Mouse (Mus musculus): ENCODE data around the gene Phip. TPM values are rescaled to one million over a fixed set of nuclear protein-coding genes. Genes with fewer than 3 reads are reported as not detected.
A peak's percentile ranks its signal among the peaks of the same experiment; 100 is the strongest.

Phip gene
- polyA plus RNA-seq (2014; fragmentation: Nextera tagmentation; extraction: Ambion mirVana): 124 TPM in 2 replicates

GRCm38 (mm10) chr9:82975342-82976215, at the start of gene Phip:
Phip (minus strand) TSS chr9:82975516.
- no peaks in the 10 kb centered on the region for H3K27me3 ChIP-seq (ENCODE audit: control insufficient read depth, insufficient read depth, low read length)
- no peaks in the 10 kb centered on the region for H3K9me3 ChIP-seq (ENCODE audit: control insufficient read depth, low read length)
- H3K4me2 ChIP-seq (ENCODE audit: low read depth): peak within 1 kb of the TSS; percentile 78
- peaks cover 4% of the 10 kb centered on the region; the same call in 1 of the 2 replicates for H3K4me1 ChIP-seq (ENCODE audit: control insufficient read depth, insufficient read depth, low read length)
- ATAC-seq (ENCODE audit: insufficient read depth, low FRiP score, low TSS enrichment) (peak; percentile 85), DNase-seq (ENCODE audit: low spot score) (peak; percentile 95)
- H3K36me3 ChIP-seq (ENCODE audit: control insufficient read depth, insufficient read depth, low read length): no peaks in the 10 kb centered on the region
- peak within 1 kb of the TSS; percentile 99 for H3K9ac ChIP-seq (ENCODE audit: low read length)
- under 1% methylated on average over 51 of the region's 79 CpGs for WGBS
- peak within 1 kb of the TSS; percentile 97 for H3K4me3 ChIP-seq (ENCODE audit: low read depth, low read length)
- H3K27ac ChIP-seq (ENCODE audit: low read depth, low read length): peak within 1 kb of the TSS; percentile 90

GRCm38 (mm10) chr9:83023724-83024123, 48.4 kb upstream of the Phip start:
- 83% methylated on average over 6 of the region's 6 CpGs for WGBS
- Histone ChIP-seq H3K4me1 (ENCODE audit: control insufficient read depth, insufficient read depth, low read length) (no peaks in the 10 kb centered on the region), H3K27ac (ENCODE audit: low read depth, low read length) (no peak overlapping the region), H3K4me3 (ENCODE audit: low read depth, low read length) (no peak overlapping the region), H3K9ac (ENCODE audit: low read length) (no peak overlapping the region), H3K9me3 (ENCODE audit: control insufficient read depth, low read length) (no peaks in the 10 kb centered on the region), H3K4me2 (ENCODE audit: low read depth) (no peak overlapping the region), H3K27me3 (ENCODE audit: control insufficient read depth, insufficient read depth, low read length) (no peaks in the 10 kb centered on the region), H3K36me3 (ENCODE audit: control insufficient read depth, insufficient read depth, low read length) (no peaks in the 10 kb centered on the region)
- no peak for ATAC-seq (ENCODE audit: insufficient read depth, low FRiP score, low TSS enrichment)
- DNase-seq (ENCODE audit: low spot score): no peak

GRCm38 (mm10) chr9:83014516-83014915, 39.2 kb upstream of the Phip start:
- ATAC-seq (ENCODE audit: insufficient read depth, low FRiP score, low TSS enrichment) (no peak), DNase-seq (ENCODE audit: low spot score) (no peak)
- no peaks in the 10 kb centered on the region for H3K9me3 ChIP-seq (ENCODE audit: control insufficient read depth, low read length)
- 75% methylated on average over 4 of the region's 4 CpGs for WGBS
- no peak overlapping the region for H3K27ac ChIP-seq (ENCODE audit: low read depth, low read length)
- no peak overlapping the region for H3K9ac ChIP-seq (ENCODE audit: low read length)
- H3K4me2 ChIP-seq (ENCODE audit: low read depth): no peak overlapping the region
- no peaks in the 10 kb centered on the region for H3K36me3 ChIP-seq (ENCODE audit: control insufficient read depth, insufficient read depth, low read length)
- no peaks in the 10 kb centered on the region for H3K4me1 ChIP-seq (ENCODE audit: control insufficient read depth, insufficient read depth, low read length)
- no peak overlapping the region for H3K4me3 ChIP-seq (ENCODE audit: low read depth, low read length)
- H3K27me3 ChIP-seq (ENCODE audit: control insufficient read depth, insufficient read depth, low read length): no peaks in the 10 kb centered on the region

- H3K27me3 ChIP-seq (ENCODE audit: control insufficient read depth, insufficient read depth, low read length): no peaks in the 10 kb centered on the region
- no peak for ATAC-seq (ENCODE audit: insufficient read depth, low FRiP score, low TSS enrichment)
- no peaks in the 10 kb centered on the region for H3K9me3 ChIP-seq (ENCODE audit: control insufficient read depth, low read length)
- no peak for DNase-seq (ENCODE audit: low spot score)
- H3K4me1 ChIP-seq (ENCODE audit: control insufficient read depth, insufficient read depth, low read length): no peaks in the 10 kb centered on the region
- H3K36me3 ChIP-seq (ENCODE audit: control insufficient read depth, insufficient read depth, low read length): no peaks in the 10 kb centered on the region
- H3K9ac ChIP-seq (ENCODE audit: low read length): no peak overlapping the region
- 89% methylated on average over 1 of the region's 1 CpGs for WGBS
- no peak overlapping the region for H3K27ac ChIP-seq (ENCODE audit: low read depth, low read length)
- no peak overlapping the region for H3K4me3 ChIP-seq (ENCODE audit: low read depth, low read length)
- H3K4me2 ChIP-seq (ENCODE audit: low read depth): no peak overlapping the region
Observed at GRCm38 (mm10) chr9:83008306-83008705, 33.0 kb upstream of the Phip start.

GRCm38 (mm10) chr9:83001342-83001741, 26.0 kb upstream of the Phip start:
- no peak overlapping the region for H3K4me3 ChIP-seq (ENCODE audit: low read depth, low read length)
- WGBS: 94% methylated on average over 4 of the region's 4 CpGs
- no peak overlapping the region for H3K9ac ChIP-seq (ENCODE audit: low read length)
- no peak overlapping the region for H3K27ac ChIP-seq (ENCODE audit: low read depth, low read length)
- no peaks in the 10 kb centered on the region for H3K4me1 ChIP-seq (ENCODE audit: control insufficient read depth, insufficient read depth, low read length)
- H3K36me3 ChIP-seq (ENCODE audit: control insufficient read depth, insufficient read depth, low read length): no peaks in the 10 kb centered on the region
- ATAC-seq (ENCODE audit: insufficient read depth, low FRiP score, low TSS enrichment) (no peak), DNase-seq (ENCODE audit: low spot score) (no peak)
- no peaks in the 10 kb centered on the region for H3K27me3 ChIP-seq (ENCODE audit: control insufficient read depth, insufficient read depth, low read length)
- no peaks in the 10 kb centered on the region for H3K9me3 ChIP-seq (ENCODE audit: control insufficient read depth, low read length)
- H3K4me2 ChIP-seq (ENCODE audit: low read depth): no peak overlapping the region

- no peaks in the 10 kb centered on the region for H3K36me3 ChIP-seq (ENCODE audit: control insufficient read depth, insufficient read depth, low read length)
- no peaks in the 10 kb centered on the region for H3K4me1 ChIP-seq (ENCODE audit: control insufficient read depth, insufficient read depth, low read length)
- no peak overlapping the region for H3K27ac ChIP-seq (ENCODE audit: low read depth, low read length)
- H3K9me3 ChIP-seq (ENCODE audit: control insufficient read depth, low read length): no peaks in the 10 kb centered on the region
- no peaks in the 10 kb centered on the region for H3K27me3 ChIP-seq (ENCODE audit: control insufficient read depth, insufficient read depth, low read length)
- no peak overlapping the region for H3K9ac ChIP-seq (ENCODE audit: low read length)
- H3K4me3 ChIP-seq (ENCODE audit: low read depth, low read length): no peak overlapping the region
- 93% methylated on average over 2 of the region's 2 CpGs for WGBS
- DNase-seq (ENCODE audit: low spot score): no peak
- ATAC-seq (ENCODE audit: insufficient read depth, low FRiP score, low TSS enrichment): no peak
- H3K4me2 ChIP-seq (ENCODE audit: low read depth): no peak overlapping the region
Observed at GRCm38 (mm10) chr9:82997765-82998500, 22.6 kb upstream of the Phip start.

- H3K9me3 ChIP-seq (ENCODE audit: control insufficient read depth, low read length): no peaks in the 10 kb centered on the region
- no peak overlapping the region for H3K4me3 ChIP-seq (ENCODE audit: low read depth, low read length)
- no peak overlapping the region for H3K27ac ChIP-seq (ENCODE audit: low read depth, low read length)
- 7% methylated on average over 5 of the region's 5 CpGs for WGBS
- H3K4me1 ChIP-seq (ENCODE audit: control insufficient read depth, insufficient read depth, low read length): 0 out of 2 replicates have a peak, but pooled peaks cover 3% of the 10 kb centered on the region
- no peaks in the 10 kb centered on the region for H3K36me3 ChIP-seq (ENCODE audit: control insufficient read depth, insufficient read depth, low read length)
- H3K9ac ChIP-seq (ENCODE audit: low read length): 0 out of 2 replicates have a peak overlapping the region, but pooled peaks have one; percentile 22
- DNase-seq (ENCODE audit: low spot score): peak; percentile 43
- H3K27me3 ChIP-seq (ENCODE audit: control insufficient read depth, insufficient read depth, low read length): no peaks in the 10 kb centered on the region
- peak overlapping the region; percentile 64 for H3K4me2 ChIP-seq (ENCODE audit: low read depth)
- ATAC-seq (ENCODE audit: insufficient read depth, low FRiP score, low TSS enrichment): no peak
Observed at GRCm38 (mm10) chr9:82976936-82977335, 1.6 kb upstream of the Phip start.

- Histone ChIP-seq H3K4me2 (ENCODE audit: low read depth) (peak overlapping the region; percentile 64), H3K9ac (ENCODE audit: low read length) (peak overlapping the region; percentile 99), H3K27me3 (ENCODE audit: control insufficient read depth, insufficient read depth, low read length) (no peaks in the 10 kb centered on the region), H3K27ac (ENCODE audit: low read depth, low read length) (peak overlapping the region; percentile 90), H3K4me1 (ENCODE audit: control insufficient read depth, insufficient read depth, low read length) (0 out of 2 replicates have a peak, but pooled peaks cover 3% of the 10 kb centered on the region), H3K4me3 (ENCODE audit: low read depth, low read length) (peak overlapping the region; percentile 97), H3K36me3 (ENCODE audit: control insufficient read depth, insufficient read depth, low read length) (no peaks in the 10 kb centered on the region), H3K9me3 (ENCODE audit: control insufficient read depth, low read length) (no peaks in the 10 kb centered on the region)
- ATAC-seq (ENCODE audit: insufficient read depth, low FRiP score, low TSS enrichment) (no peak), DNase-seq (ENCODE audit: low spot score) (no peak)
- WGBS: 2% methylated on average over 9 of the region's 9 CpGs
Observed at GRCm38 (mm10) chr9:82976219-82976618, 903 bp upstream of the Phip start.

Measured in neural tube, embryonic 11.5 days (tissue).